Mouse (Mus musculus) myocyte (in vitro differentiated cells): ENCODE results near the gene Slc35e3. TPM values are rescaled to one million over a fixed set of nuclear protein-coding genes. Genes with fewer than 3 reads are reported as not detected.

Experiments used
- H3K27me3 ChIP-seq: one replicate; pipeline ENCODE4 v1.6.1; 2011; ENCODE audit not compliant: control insufficient read depth, insufficient read depth, insufficient read length
- H3K36me3 ChIP-seq: one replicate; pipeline ENCODE4 v1.6.1; 2011; ENCODE audit not compliant: control insufficient read depth, insufficient read depth
- H3K4me2 ChIP-seq: one replicate; pipeline ENCODE4 v1.6.1; 2011; ENCODE audit warnings: low read depth, control low read depth
- H3K4me3 ChIP-seq: one replicate; pipeline ENCODE4 v1.5.1; 2011; ENCODE audit warnings: mild to moderate bottlenecking, control low read depth, moderate library complexity
- H3K79me2 ChIP-seq: one replicate; pipeline ENCODE4 v1.6.1; 2011; ENCODE audit not compliant: control insufficient read depth, insufficient read depth
- H3ac ChIP-seq: one replicate; pipeline ENCODE4 v1.6.1; 2011; ENCODE audit not compliant: control insufficient read depth, insufficient read length
- CEBPB ChIP-seq: IDR thresholded peaks from 2 replicates; pipeline ENCODE4 v1.6.1; 2011; ENCODE audit warnings: mild to moderate bottlenecking, moderate library complexity; ENCODE audit not compliant: poor library complexity, insufficient read depth, severe bottlenecking
- E2F4 ChIP-seq: IDR thresholded peaks from one replicate; pipeline ENCODE4 v1.6.1; 2011; ENCODE audit warnings: mild to moderate bottlenecking, control low read depth, moderate library complexity; ENCODE audit not compliant: insufficient read depth
- MAX ChIP-seq: IDR thresholded peaks from one replicate; pipeline ENCODE4 v1.6.1; 2011; ENCODE audit warnings: low read depth, mild to moderate bottlenecking, control low read depth
- MYOD1 ChIP-seq, 3 experiments: IDR thresholded peaks; one replicate each; pipeline ENCODE4 v1.6.1; 2011; ENCODE audit warnings: control low read depth in 2 of 3, low read depth in 2 of 3, mild to moderate bottlenecking in 2 of 3, moderate library complexity in 1 of 3; ENCODE audit not compliant: insufficient read length in 2 of 3, control insufficient read depth in 1 of 3
- MYOG ChIP-seq, 3 experiments: IDR thresholded peaks; one replicate each; pipeline ENCODE4 v1.6.1; 2011; ENCODE audit warnings: control low read depth in 2 of 3, low read depth in 2 of 3, mild to moderate bottlenecking in 2 of 3; ENCODE audit not compliant: insufficient read length in 2 of 3, control insufficient read depth in 1 of 3, insufficient read depth in 1 of 3
- POLR2A ChIP-seq: IDR thresholded peaks from one replicate; pipeline ENCODE4 v1.6.1; 2011; ENCODE audit warnings: low read depth, mild to moderate bottlenecking, control low read depth, moderate library complexity; ENCODE audit not compliant: insufficient read length
- POLR2AphosphoS2 ChIP-seq: IDR thresholded peaks from one replicate; pipeline ENCODE4 v1.6.1; 2011; ENCODE audit warnings: low read depth, control low read depth; ENCODE audit not compliant: insufficient read length
- REST ChIP-seq: IDR thresholded peaks from one replicate; pipeline ENCODE4 v1.6.1; 2011; ENCODE audit warnings: mild to moderate bottlenecking, control low read depth, moderate library complexity; ENCODE audit not compliant: insufficient read depth, insufficient read length
- SRF ChIP-seq: IDR thresholded peaks from one replicate; pipeline ENCODE4 v1.6.1; 2011; ENCODE audit warnings: low read depth; ENCODE audit not compliant: control insufficient read depth, insufficient read length
- TCF12 ChIP-seq: IDR thresholded peaks from one replicate; pipeline ENCODE4 v1.6.1; 2011; ENCODE audit warnings: mild to moderate bottlenecking, control low read depth; ENCODE audit not compliant: poor library complexity, insufficient read depth, severe bottlenecking
- TCF3 ChIP-seq: IDR thresholded peaks from one replicate; pipeline ENCODE4 v1.6.1; 2011; ENCODE audit warnings: low read depth, control low read depth; ENCODE audit not compliant: insufficient read length
- USF1 ChIP-seq: IDR thresholded peaks from one replicate; pipeline ENCODE4 v1.6.1; 2011; ENCODE audit warnings: low read depth, mild to moderate bottlenecking, control low read depth, moderate library complexity
- polyA plus RNA-seq: library from polyadenylated mRNA; unstranded; fragments of >200 nt; fragmentation: generic; extraction: Trizol; gene quantifications from one replicate; pipeline ENCODE4 v1.2.1, GENCODE M21; 2012; ENCODE audit warnings: missing spikeins

Gene Slc35e3
- polyA plus RNA-seq, 1 experiment: 9.2 TPM

DNA sequence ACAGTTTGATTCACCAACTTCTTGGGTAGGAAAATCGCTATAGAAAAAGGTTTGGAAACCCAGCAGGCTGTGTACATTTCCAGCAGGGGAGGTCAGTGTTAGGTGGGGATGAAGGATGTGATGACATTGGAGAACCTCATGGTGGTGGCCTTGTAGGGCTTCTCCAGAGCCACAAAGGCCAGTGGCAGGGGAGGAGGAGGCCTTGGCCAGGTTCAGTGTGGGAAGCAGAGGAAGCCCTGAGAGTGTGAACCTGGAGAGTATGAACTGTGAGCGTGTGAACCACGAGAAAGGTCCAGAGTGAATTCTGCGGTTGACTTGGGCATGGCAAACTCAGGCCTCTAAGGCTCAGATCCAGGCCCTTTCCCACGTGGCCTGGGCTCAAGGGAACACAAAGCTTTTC lies 17.6 kb downstream of the Slc35e3 start:
- Histone ChIP-seq H3K79me2 (no peaks in the 10 kb centered on the region), H3K4me2 (no peak overlapping the region), H3K36me3 (no peaks in the 10 kb centered on the region), H3K4me3 (no peak overlapping the region), H3K27me3 (no peaks in the 10 kb centered on the region), H3ac (no peak overlapping the region)
- no peak for TF ChIP-seq E2F4
- TF ChIP-seq REST: no peak
- TF ChIP-seq USF1: no peak
- TF ChIP-seq MYOD1 (IDR thresholded peaks at IDR 0.05; ENCODE audit: control insufficient read depth in 1 of 3, insufficient read length in 2 of 3, low read depth in 2 of 3): no peak
- no peak for TF ChIP-seq SRF
- no peak for TF ChIP-seq POLR2AphosphoS2
- TF ChIP-seq TCF12: no peak
- no peak for TF ChIP-seq MYOG (IDR thresholded peaks at IDR 0.05; ENCODE audit: control insufficient read depth in 1 of 3, insufficient read depth in 1 of 3, insufficient read length in 2 of 3, low read depth in 2 of 3)

DNA sequence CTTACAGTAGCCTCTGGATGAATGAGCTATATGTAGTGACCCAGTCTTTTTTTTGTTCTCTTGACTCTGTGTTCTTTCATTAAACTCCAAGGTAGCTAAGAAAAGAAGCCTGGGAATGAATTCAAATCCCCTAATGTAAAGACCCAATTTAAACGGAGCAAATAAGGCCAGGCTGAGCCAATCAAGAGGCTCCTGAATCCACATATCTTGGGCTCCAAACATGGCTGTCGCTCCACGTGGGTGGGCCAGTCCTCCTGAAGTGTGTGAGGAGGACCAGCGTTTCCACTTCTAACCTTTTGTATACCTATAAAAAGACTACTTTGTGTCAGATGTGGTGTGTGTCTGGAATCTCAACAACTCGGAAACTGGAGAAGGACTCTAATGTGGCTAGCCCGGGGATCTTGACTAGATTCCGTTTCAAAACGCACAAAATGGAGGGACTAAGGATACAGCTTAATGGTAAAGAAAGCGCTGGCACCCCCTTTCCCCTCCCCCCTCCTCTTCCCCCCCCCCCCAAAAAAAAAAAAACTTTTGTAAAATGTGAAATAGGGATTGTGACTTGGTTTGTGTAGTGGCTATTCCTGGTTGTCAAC lies 18.6 kb downstream of the Slc35e3 start:
- Histone ChIP-seq H3K4me2 (no peak overlapping the region), H3K36me3 (no peaks in the 10 kb centered on the region), H3ac (no peak overlapping the region), H3K27me3 (no peaks in the 10 kb centered on the region), H3K4me3 (no peak overlapping the region), H3K79me2 (no peaks in the 10 kb centered on the region)
- TF ChIP-seq MAX (no peak), MYOD1 (IDR thresholded peaks at IDR 0.05; ENCODE audit: control insufficient read depth in 1 of 3, insufficient read length in 2 of 3, low read depth in 2 of 3) (no peak), CEBPB (no peak), USF1 (no peak), TCF3 (no peak), E2F4 (no peak), SRF (no peak), MYOG (IDR thresholded peaks at IDR 0.05; ENCODE audit: control insufficient read depth in 1 of 3, insufficient read depth in 1 of 3, insufficient read length in 2 of 3, low read depth in 2 of 3) (no peak), TCF12 (no peak), POLR2AphosphoS2 (no peak), REST (no peak), POLR2A (no peak)

DNA sequence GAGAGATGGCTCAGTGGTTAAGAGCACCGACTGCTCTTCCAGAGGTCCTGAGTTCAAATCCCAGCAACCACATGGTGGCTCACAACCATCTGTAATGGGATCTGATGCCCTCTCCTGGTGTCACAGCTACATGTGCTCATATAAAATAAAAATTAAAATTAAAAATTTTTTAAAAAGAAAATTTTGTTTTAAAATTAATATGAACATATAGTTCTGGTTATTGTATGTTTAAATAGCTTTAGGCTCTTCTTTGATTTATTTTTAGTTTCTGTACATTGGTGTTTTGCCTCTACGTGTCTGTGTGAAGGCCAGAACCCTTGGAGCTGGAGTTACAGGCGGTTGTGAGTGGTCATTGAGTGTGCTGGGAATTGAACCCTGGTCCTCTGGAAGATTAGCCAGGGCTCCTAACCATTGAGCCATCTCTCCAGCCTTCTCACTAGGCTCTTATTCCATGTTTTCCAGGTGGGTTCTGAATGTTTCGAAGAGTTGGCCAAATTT lies 19.2 kb downstream of the Slc35e3 start:
- no peak overlapping the region for H3ac ChIP-seq
- no peak for TF ChIP-seq CEBPB
- TF ChIP-seq REST: no peak
- no peak for TF ChIP-seq MYOG (IDR thresholded peaks at IDR 0.05; ENCODE audit: control insufficient read depth in 1 of 3, insufficient read depth in 1 of 3, insufficient read length in 2 of 3, low read depth in 2 of 3)
- no peak for TF ChIP-seq MYOD1 (IDR thresholded peaks at IDR 0.05; ENCODE audit: control insufficient read depth in 1 of 3, insufficient read length in 2 of 3, low read depth in 2 of 3)
- TF ChIP-seq TCF12: no peak
- TF ChIP-seq POLR2A: no peak
- no peak for TF ChIP-seq POLR2AphosphoS2
- TF ChIP-seq E2F4: no peak
- TF ChIP-seq USF1: no peak
- TF ChIP-seq MAX: no peak
- TF ChIP-seq TCF3: no peak
- TF ChIP-seq SRF: no peak
- H3K27me3 ChIP-seq: no peaks in the 10 kb centered on the region
- no peaks in the 10 kb centered on the region for H3K36me3 ChIP-seq
- no peak overlapping the region for H3K4me2 ChIP-seq
- no peak overlapping the region for H3K4me3 ChIP-seq
- no peaks in the 10 kb centered on the region for H3K79me2 ChIP-seq

DNA sequence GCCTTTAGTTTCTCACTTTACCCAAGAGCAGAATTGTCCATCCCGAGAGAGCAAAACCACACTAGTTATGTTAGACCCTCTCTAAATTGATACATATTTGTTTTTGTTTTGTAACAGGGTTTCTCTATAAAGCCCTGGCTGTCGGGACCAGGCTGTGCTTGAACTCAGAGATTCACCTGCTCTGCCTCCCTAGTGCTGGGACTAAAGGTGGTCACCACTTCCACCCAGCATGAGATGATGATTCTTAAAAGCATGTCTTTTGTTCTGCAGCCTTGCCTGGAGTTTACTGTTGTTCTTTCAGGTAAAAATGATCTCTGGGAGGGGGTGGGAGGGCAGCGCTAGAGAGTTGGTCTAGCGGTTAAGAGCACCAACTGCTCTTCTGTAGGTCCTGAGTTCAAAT lies 19.8 kb downstream of the Slc35e3 start:
- H3K27me3 ChIP-seq: no peaks in the 10 kb centered on the region
- no peak overlapping the region for H3K4me3 ChIP-seq
- H3K4me2 ChIP-seq: no peak overlapping the region
- no peaks in the 10 kb centered on the region for H3K36me3 ChIP-seq
- no peak overlapping the region for H3ac ChIP-seq
- TF ChIP-seq E2F4 (no peak), MYOD1 (IDR thresholded peaks at IDR 0.05; ENCODE audit: control insufficient read depth in 1 of 3, insufficient read length in 2 of 3, low read depth in 2 of 3) (no peak), MAX (no peak), SRF (no peak), CEBPB (no peak), REST (no peak), MYOG (IDR thresholded peaks at IDR 0.05; ENCODE audit: control insufficient read depth in 1 of 3, insufficient read depth in 1 of 3, insufficient read length in 2 of 3, low read depth in 2 of 3) (no peak), USF1 (no peak), POLR2A (no peak), POLR2AphosphoS2 (no peak), TCF12 (no peak), TCF3 (no peak)
- H3K79me2 ChIP-seq: no peaks in the 10 kb centered on the region

DNA sequence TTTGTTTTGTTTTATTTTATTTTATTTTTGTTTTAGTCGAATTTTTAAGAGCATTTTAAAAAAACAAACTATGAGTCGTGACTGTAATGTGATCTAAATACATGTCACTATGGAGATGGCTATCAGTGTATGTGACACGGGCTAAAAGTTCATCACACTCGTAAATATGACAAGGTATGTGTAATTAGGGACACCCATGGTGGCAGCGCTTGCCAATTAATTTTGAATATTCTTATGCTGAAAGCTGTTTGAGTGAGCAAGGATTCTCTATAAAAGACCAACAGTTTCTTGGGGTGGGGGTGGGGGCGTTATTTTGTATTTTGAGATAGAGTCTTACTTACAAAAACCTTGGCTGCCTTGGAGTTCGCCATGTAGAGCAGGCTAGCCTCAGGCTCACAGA lies 20.5 kb downstream of the Slc35e3 start:
- H3K36me3 ChIP-seq: no peaks in the 10 kb centered on the region
- H3K4me2 ChIP-seq: no peak overlapping the region
- H3ac ChIP-seq: no peak overlapping the region
- no peak overlapping the region for H3K4me3 ChIP-seq
- TF ChIP-seq MAX (no peak), MYOG (IDR thresholded peaks at IDR 0.05; ENCODE audit: control insufficient read depth in 1 of 3, insufficient read depth in 1 of 3, insufficient read length in 2 of 3, low read depth in 2 of 3) (no peak), USF1 (no peak)
- H3K79me2 ChIP-seq: no peaks in the 10 kb centered on the region
- H3K27me3 ChIP-seq: no peaks in the 10 kb centered on the region
